Mouse (Mus musculus): ENCODE measurements at regions not wholly inside any gene's neighbourhood (a gene's known extent, or its start where the extent isn't known, plus 50 kb on each side); places are given as distances from the start of the nearest gene placed in this dataset.

DNA sequence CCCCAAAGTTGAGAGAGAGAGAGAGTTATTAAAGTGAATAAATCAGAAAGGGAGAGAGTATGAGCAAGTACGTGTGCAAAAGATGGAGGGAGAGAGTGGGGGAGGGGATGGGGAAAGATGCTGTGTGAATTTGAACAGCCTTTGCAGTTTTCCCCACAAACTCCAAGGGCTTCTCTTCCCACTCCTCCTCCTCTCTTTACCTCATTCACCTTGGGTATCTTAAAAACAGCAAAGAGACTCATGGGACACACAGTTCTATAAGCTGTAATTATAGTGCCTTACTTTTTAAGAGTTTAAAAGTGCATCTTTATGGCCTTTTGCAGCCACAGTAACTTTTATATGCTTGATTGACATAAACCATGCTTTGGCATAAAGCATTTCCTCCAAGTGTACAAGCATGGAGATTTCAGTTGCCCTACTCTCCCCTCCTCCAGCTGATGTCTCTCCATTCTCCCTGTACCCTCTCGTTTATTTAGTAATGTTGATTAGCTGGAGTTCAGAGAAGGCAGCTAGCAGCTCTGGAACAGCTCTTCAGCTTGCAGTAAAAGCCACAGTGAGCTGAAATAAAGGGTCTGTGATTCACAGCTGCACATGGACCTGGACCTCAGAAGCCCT lies 156.7 kb downstream of the Tbx18 start:
- H3K36me3 ChIP-seq (ENCODE audit: control insufficient read depth in 1 of 2, insufficient read depth in 2 of 2, low read length in 2 of 2): no peaks in the 10 kb centered on the region
- H3K9ac ChIP-seq (ENCODE audit: control insufficient read depth, low read depth, low read length, poor library complexity, severe bottlenecking): no peak overlapping the region
- no peaks in the 10 kb centered on the region for H3K9me3 ChIP-seq (replicated peaks; ENCODE audit: insufficient read depth, low read length)
- H3K4me3 ChIP-seq (ENCODE audit: control insufficient read depth in 1 of 2, insufficient read depth in 1 of 2, low read depth in 2 of 2, low read length in 2 of 2): no peak overlapping the region
- TF ChIP-seq CTCF (IDR thresholded peaks at IDR 0.05 in 2 of 3, conservative IDR thresholded peaks at IDR 0.05 in 1 of 3; ENCODE audit: control insufficient read depth in 1 of 3, insufficient read depth in 1 of 3, low read depth in 2 of 3, low read length in 3 of 3, poor library complexity in 1 of 3, severe bottlenecking in 1 of 3) (no peak), E2F4 (IDR thresholded peaks at IDR 0.05; ENCODE audit: borderline replicate concordance, low read depth, low read length) (no peak), BHLHE40 (IDR thresholded peaks at IDR 0.05; ENCODE audit: borderline replicate concordance, low read depth, low read length) (no peak), SIN3A (IDR thresholded peaks at IDR 0.05; ENCODE audit: low read length) (no peak), CHD1 (IDR thresholded peaks at IDR 0.05; ENCODE audit: low read depth, low read length) (no peak), NRF1 (IDR thresholded peaks at IDR 0.05; ENCODE audit: insufficient read depth, low read depth, low read length, poor library complexity, severe bottlenecking) (no peak), ELF1 (IDR thresholded peaks at IDR 0.05; ENCODE audit: low read depth, low read length) (no peak), ZKSCAN1 (IDR thresholded peaks at IDR 0.05; ENCODE audit: low read depth, low read length) (no peak), MYC (IDR thresholded peaks at IDR 0.05; ENCODE audit: low read depth, low read length) (no peak), POLR2AphosphoS5 (IDR thresholded peaks at IDR 0.05; ENCODE audit: borderline replicate concordance, low read depth, low read length) (no peak)
- H3K27ac ChIP-seq (ENCODE audit: control insufficient read depth, low read depth, low read length): no peak overlapping the region
- H3K27me3 ChIP-seq (ENCODE audit: control insufficient read depth in 1 of 2, insufficient read depth in 2 of 2, low read length in 2 of 2): no peaks in the 10 kb centered on the region
- no peaks in the 10 kb centered on the region for H3K4me1 ChIP-seq (ENCODE audit: control insufficient read depth in 1 of 2, insufficient read depth in 2 of 2, low read length in 2 of 2)
- no peak for DNase-seq (ENCODE audit: low read depth, low spot score)
- H3K79me2 ChIP-seq (ENCODE audit: control insufficient read depth, insufficient read depth, low read length, poor library complexity): no peaks in the 10 kb centered on the region

DNA sequence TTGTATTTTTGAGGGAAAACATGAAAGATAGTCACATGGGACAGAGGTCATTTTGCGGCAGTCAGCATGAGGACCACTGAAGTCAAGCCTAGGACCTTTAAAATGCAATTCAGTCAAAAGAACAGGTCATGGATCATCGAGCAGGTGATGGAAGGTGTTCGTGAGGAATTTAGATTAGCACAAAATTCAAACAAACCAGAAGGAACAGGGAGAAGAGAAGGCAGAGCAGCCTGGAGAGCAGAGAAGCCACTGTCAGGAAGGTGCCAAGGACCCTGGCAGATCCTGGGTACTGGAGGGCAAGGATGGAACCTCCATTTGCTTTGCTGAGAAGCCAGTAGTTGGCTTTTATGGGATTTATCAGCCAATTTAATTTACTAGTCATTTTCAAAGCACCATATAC lies 167.8 kb downstream of the Tbx18 start:
- H3K27me3 ChIP-seq (ENCODE audit: control insufficient read depth in 1 of 2, insufficient read depth in 2 of 2, low read length in 2 of 2): no peaks in the 10 kb centered on the region
- H3K9me3 ChIP-seq (replicated peaks; ENCODE audit: insufficient read depth, low read length): no peaks in the 10 kb centered on the region
- no peak for DNase-seq (ENCODE audit: low read depth, low spot score)
- H3K27ac ChIP-seq (ENCODE audit: control insufficient read depth, low read depth, low read length): no peak overlapping the region
- H3K79me2 ChIP-seq (ENCODE audit: control insufficient read depth, insufficient read depth, low read length, poor library complexity): no peaks in the 10 kb centered on the region
- no peak for TF ChIP-seq JUND (IDR thresholded peaks at IDR 0.05; ENCODE audit: low read depth, low read length)
- no peak for TF ChIP-seq GATA1 (IDR thresholded peaks at IDR 0.05; ENCODE audit: low read depth, low read length)
- TF ChIP-seq RAD21 (IDR thresholded peaks at IDR 0.05; ENCODE audit: low read depth, low read length): no peak
- TF ChIP-seq NELFE (IDR thresholded peaks at IDR 0.05; ENCODE audit: low read depth, low read length): no peak
- no peak for TF ChIP-seq POLR2AphosphoS2 (IDR thresholded peaks at IDR 0.05; ENCODE audit: low read length)
- TF ChIP-seq SMC3 (IDR thresholded peaks at IDR 0.05; ENCODE audit: low read depth, low read length): no peak
- TF ChIP-seq CHD2 (IDR thresholded peaks at IDR 0.05; ENCODE audit: low read length): no peak
- TF ChIP-seq POLR2AphosphoS5 (IDR thresholded peaks at IDR 0.05; ENCODE audit: borderline replicate concordance, low read depth, low read length): no peak
- no peak for TF ChIP-seq TAL1 (IDR thresholded peaks at IDR 0.05; ENCODE audit: low read length)
- TF ChIP-seq KAT2A (conservative IDR thresholded peaks at IDR 0.05; ENCODE audit: low read depth, low read length): no peak
- no peak overlapping the region for H3K9ac ChIP-seq (ENCODE audit: control insufficient read depth, low read depth, low read length, poor library complexity, severe bottlenecking)
- H3K4me1 ChIP-seq (ENCODE audit: control insufficient read depth in 1 of 2, insufficient read depth in 2 of 2, low read length in 2 of 2): no peaks in the 10 kb centered on the region
- no peaks in the 10 kb centered on the region for H3K36me3 ChIP-seq (ENCODE audit: control insufficient read depth in 1 of 2, insufficient read depth in 2 of 2, low read length in 2 of 2)
- H3K4me3 ChIP-seq (ENCODE audit: control insufficient read depth in 1 of 2, insufficient read depth in 1 of 2, low read depth in 2 of 2, low read length in 2 of 2): no peak overlapping the region
